Mouse (Mus musculus) midbrain, postnatal 0 days (tissue): ENCODE measurements around the gene Ptpn3. TPM values are rescaled to one million over a fixed set of nuclear protein-coding genes. Genes with fewer than 3 reads are reported as not detected.
A peak's percentile ranks its signal among the peaks of the same experiment; 100 is the strongest.

ENCODE experiments used
- ATAC-seq: fragments of 200-750 bp; cut with Nextera tagmentation; 2 replicates; pipeline ENCODE4 v1.8.0; 2017; ENCODE audit warnings: moderate number of reproducible peaks, mild to moderate bottlenecking, moderate TSS enrichment, moderate library complexity; ENCODE audit not compliant: low FRiP score
- DNase-seq: peaks from one replicate; pipeline ENCODE4 v3.0.0-alpha.2; 2015; ENCODE audit warnings: low spot score
- H3K27ac ChIP-seq: fragments of 300-500 bp; sonication (generic); 2 replicates; pipeline ENCODE4 v1.5.1; 2014; ENCODE audit warnings: low read depth, mild to moderate bottlenecking, low read length, mixed read lengths
- H3K27me3 ChIP-seq: fragments of 300-500 bp; sonication (generic); 2 replicates; pipeline ENCODE4 v1.6.1; 2014; ENCODE audit warnings: low read length, control low read depth, mixed read lengths; ENCODE audit not compliant: insufficient read depth
- H3K36me3 ChIP-seq: fragments of 300-500 bp; sonication (generic); 2 replicates; pipeline ENCODE4 v1.6.1; 2014; ENCODE audit warnings: low read length, control low read depth, mixed read lengths; ENCODE audit not compliant: insufficient read depth
- H3K4me1 ChIP-seq: fragments of 300-500 bp; sonication (generic); 2 replicates; pipeline ENCODE4 v1.6.1; 2014; ENCODE audit warnings: mild to moderate bottlenecking, control low read depth, antibody characterized with exemption, low read length, mixed read lengths; ENCODE audit not compliant: insufficient read depth
- H3K4me2 ChIP-seq: fragments of 300-500 bp; sonication (generic); 2 replicates; pipeline ENCODE4 v1.6.1; 2014; ENCODE audit warnings: low read depth, mild to moderate bottlenecking, low read length, mixed read lengths; ENCODE audit not compliant: poor library complexity, severe bottlenecking
- H3K4me3 ChIP-seq: fragments of 300-500 bp; sonication (generic); 2 replicates; pipeline ENCODE4 v1.5.1; 2014; ENCODE audit warnings: low read depth, mild to moderate bottlenecking, low read length, moderate library complexity
- H3K9ac ChIP-seq: fragments of 300-500 bp; sonication (generic); replicated peaks from 2 replicates; pipeline ENCODE4 v1.6.1; 2014; ENCODE audit warnings: mild to moderate bottlenecking, low read length, moderate library complexity, mixed read lengths; ENCODE audit not compliant: poor library complexity, severe bottlenecking
- H3K9me3 ChIP-seq: fragments of 300-500 bp; sonication (generic); 2 replicates; pipeline ENCODE4 v1.6.1; 2016; ENCODE audit warnings: low read length, control low read depth
- CTCF ChIP-seq: IDR thresholded peaks from 2 replicates; pipeline ENCODE4 v1.5.1; 2016; ENCODE audit warnings: antibody characterized with exemption, mild to moderate bottlenecking
- WGBS: fragments of 180-500 bp; shearing (Covaris S2); extraction: QIAGEN DNeasy Blood & Tissue Kit; methylation state at CpG from one replicate; pipeline ENCODE4 v1.1.7; 2014; 5-methylcytosine and 5-hydroxymethylcytosine counted together
- polyA plus RNA-seq: library from polyadenylated mRNA; unstranded; fragments of >200 nt; fragmentation: Nextera tagmentation; extraction: Ambion mirVana; gene quantifications from 2 replicates; pipeline ENCODE4 v1.2.1, GENCODE M21; 2015
- total RNA-seq: library from RNA; depleted of rRNA; stranded (reverse); fragments of >200 nt; gene quantifications from 2 replicates; pipeline ENCODE4 v1.2.3, GENCODE M21; 2014

The Ptpn3 gene
- total and polyA plus RNA-seq, 2 experiments from 2014 or later: 1.9 to 6.2 TPM

GRCm38 (mm10) chr4:57156549-57157169 is 145.0 kb downstream of the Ptpn3 start:
- 69% methylated on average over 8 of the region's 8 CpGs for WGBS
- Histone ChIP-seq H3K4me2 (no peak overlapping the region), H3K4me3 (no peak overlapping the region), H3K27me3 (no peaks in the 10 kb centered on the region), H3K9me3 (no peaks in the 10 kb centered on the region), H3K36me3 (no peaks in the 10 kb centered on the region), H3K9ac (no peak overlapping the region), H3K27ac (no peak overlapping the region), H3K4me1 (no peaks in the 10 kb centered on the region)
- TF ChIP-seq CTCF: no peak
- no peak for DNase-seq
- no peak for ATAC-seq

DNA sequence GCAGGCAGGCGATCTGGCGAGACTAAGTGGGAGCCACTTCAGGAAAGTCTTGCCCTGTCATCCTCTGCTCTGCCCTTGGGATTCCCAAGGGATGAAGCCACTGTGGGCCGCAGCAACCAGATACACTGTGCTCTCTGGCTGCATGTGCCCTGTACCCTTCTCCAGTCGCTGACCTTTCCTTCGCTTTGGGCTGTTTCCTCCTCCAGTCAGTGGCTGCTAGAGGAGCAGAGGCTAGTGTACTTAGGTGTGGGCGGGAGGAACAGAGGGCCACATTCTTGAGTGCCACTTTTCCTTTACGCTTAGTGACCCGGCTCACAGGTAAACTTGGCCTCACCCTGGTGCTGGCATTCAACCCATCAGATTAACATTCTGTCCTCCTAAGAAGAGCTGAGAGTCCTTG is 147.8 kb downstream of the Ptpn3 start:
- no peaks in the 10 kb centered on the region for H3K9me3 ChIP-seq
- no peaks in the 10 kb centered on the region for H3K4me1 ChIP-seq
- H3K27ac ChIP-seq: no peak overlapping the region
- ATAC-seq: no peak
- H3K27me3 ChIP-seq: no peaks in the 10 kb centered on the region
- TF ChIP-seq CTCF: no peak
- no peak overlapping the region for H3K4me2 ChIP-seq
- WGBS: 58% methylated on average over 8 of the region's 8 CpGs
- no peak overlapping the region for H3K4me3 ChIP-seq
- no peaks in the 10 kb centered on the region for H3K36me3 ChIP-seq
- DNase-seq: no peak
- no peak overlapping the region for H3K9ac ChIP-seq

GRCm38 (mm10) chr4:57153068-57153835 is 148.4 kb downstream of the Ptpn3 start:
- Histone ChIP-seq H3K4me3 (no peak overlapping the region), H3K9me3 (no peaks in the 10 kb centered on the region), H3K4me2 (no peak overlapping the region), H3K27ac (no peak overlapping the region), H3K9ac (no peak overlapping the region), H3K4me1 (no peaks in the 10 kb centered on the region), H3K27me3 (no peaks in the 10 kb centered on the region), H3K36me3 (no peaks in the 10 kb centered on the region)
- no peak for TF ChIP-seq CTCF
- ATAC-seq (no peak), DNase-seq (no peak)
- WGBS: 10% methylated on average over 9 of the region's 9 CpGs

DNA sequence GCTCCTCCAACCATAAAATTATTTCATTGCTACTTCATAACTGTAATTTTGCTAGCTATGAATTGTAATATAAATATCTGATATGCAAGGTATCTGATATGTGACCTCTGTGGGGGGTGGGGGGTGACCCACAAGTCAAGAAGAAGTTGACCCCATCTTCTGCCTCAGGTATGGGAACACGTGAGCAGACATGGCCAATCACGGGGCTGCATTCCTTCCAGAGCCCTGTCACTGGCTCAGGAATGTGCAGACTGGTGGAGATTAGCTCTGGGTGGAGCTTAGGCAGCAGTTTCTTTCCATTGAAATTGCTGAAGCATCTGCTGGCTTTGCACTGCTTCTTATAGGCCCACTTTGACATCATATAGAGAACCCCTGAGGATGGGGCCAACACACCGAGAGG is 153.5 kb downstream of the Ptpn3 start:
- H3K4me3 ChIP-seq: no peak overlapping the region

GRCm38 (mm10) chr4:57143026-57143937 is 158.4 kb downstream of the Ptpn3 start, which contains the start of gene Epb41l4b:
Gene Epb41l4b, minus strand, starts transcription at chr4:57143437.
- Histone ChIP-seq H3K4me1 (peaks cover 4% of the 10 kb centered on the region), H3K9ac (peak within 1 kb of the TSS; percentile 81), H3K27me3 (no peaks in the 10 kb centered on the region; the same call in 1 of the 2 replicates), H3K9me3 (no peaks in the 10 kb centered on the region), H3K4me3 (peak within 1 kb of the TSS; percentile 65), H3K27ac (peak within 1 kb of the TSS; percentile 65), H3K36me3 (no peaks in the 10 kb centered on the region), H3K4me2 (peak within 1 kb of the TSS; percentile 84)
- DNase-seq (peak; percentile 83), ATAC-seq (peak; percentile 88)
- TF ChIP-seq CTCF: peak; percentile 91
- WGBS: 1% methylated on average over 40 of the region's 142 CpGs

More for the DNA sequence above, 153.5 kb downstream of the Ptpn3 start:
- H3K27me3 ChIP-seq: no peaks in the 10 kb centered on the region
- no peaks in the 10 kb centered on the region for H3K36me3 ChIP-seq
- WGBS: 58% methylated on average over 3 of the region's 3 CpGs
- H3K27ac ChIP-seq: no peak overlapping the region
- H3K9ac ChIP-seq: no peak overlapping the region
- H3K4me2 ChIP-seq: no peak overlapping the region
- DNase-seq (no peak), ATAC-seq (no peak)
- no peak for TF ChIP-seq CTCF
- no peaks in the 10 kb centered on the region for H3K9me3 ChIP-seq
- no peaks in the 10 kb centered on the region for H3K4me1 ChIP-seq
